Mouse (Mus musculus) E14TG2a.4 (cell line): ENCODE measurements around the gene Vps18.

Experiments used
- CTCF ChIP-seq: conservative IDR thresholded peaks from 2 replicates; pipeline ENCODE4 v1.5.1; 2014; ENCODE audit warnings: low read length
- NANOG ChIP-seq: IDR thresholded peaks from 2 replicates; pipeline ENCODE4 v1.6.1; 2014; ENCODE audit warnings: borderline replicate concordance, low read length, mixed read lengths
- POU5F1 ChIP-seq: IDR thresholded peaks from 2 replicates; pipeline ENCODE4 v1.6.1; 2014; ENCODE audit warnings: low read length, borderline replicate concordance

GRCm38 (mm10) chr2:119326161-119327101, 37.9 kb downstream of the Vps18 start:
- TF ChIP-seq CTCF = no peak; the same call in 1 of the 2 replicates
- TF ChIP-seq NANOG = no peak
- no peak for TF ChIP-seq POU5F1
